Mouse (Mus musculus): ENCODE measurements around the gene Abl1.

GRCm38 (mm10) chr2:31719944-31720343 lies 31.8 kb downstream of the Abl1 start:
- TF ChIP-seq CTCF (IDR thresholded peaks at IDR 0.05; ENCODE audit: extremely low read depth, insufficient read depth, low read length) (no peak), POLR2A (IDR thresholded peaks at IDR 0.05; ENCODE audit: extremely low read depth, insufficient read depth, low read length) (no peak)
